8 mouse cellular contexts compared by ENCODE assay signal in genomic region chr13:43530129-43530831, GRCm38 (mm10). TPM values are rescaled to one million over a fixed set of nuclear protein-coding genes. Genes with fewer than 3 reads are reported as not detected.
DNase-seq lines count a peak whose midpoint lies in the region; ATAC-seq and TF ChIP-seq lines count a peak whose summit lies in the region.

No protein-coding gene starts in this region.

- H3K4me2 ChIP-seq in hindbrain, embryonic 12.5 days (replicated peaks): no peak overlapping the region
- peak overlapping the region; percentile 35 for H3K4me2 ChIP-seq in midbrain, embryonic 14.5 days (ENCODE audit: low read length)

- TF ChIP-seq POLR2A in heart, adult 2 months (IDR thresholded peaks at IDR 0.05; ENCODE audit: insufficient read depth, low read depth, low read length): no peak

- intact Hi-C loops in heart, adult 2 months (cut with DNase I): loop anchor here (5.0 kb wide), 1 partner anchor 48 kb away; the partner anchor contains the start of gene Ranbp9
- intact Hi-C loops in heart, postnatal 14 days (cut with DNase I): loop anchor here (10.0 kb wide), 1 partner anchor 115 kb away; no protein-coding TSS in a partner anchor

- H3K27me3 ChIP-seq in heart, adult 2 months (ENCODE audit: control insufficient read depth, insufficient read depth, low read length): no peaks in the 10 kb centered on the region
- no peaks in the 10 kb centered on the region for H3K27me3 ChIP-seq in embryonic facial prominence, embryonic 10.5 days (replicated peaks; ENCODE audit: low read depth, poor library complexity, severe bottlenecking)
- H3K27me3 ChIP-seq in hindbrain, embryonic 12.5 days: no peaks in the 10 kb centered on the region
- H3K27me3 ChIP-seq in midbrain, embryonic 14.5 days (ENCODE audit: control insufficient read depth, insufficient read depth, low read length): no peaks in the 10 kb centered on the region

- TF ChIP-seq CTCF in heart, adult 2 months (IDR thresholded peaks at IDR 0.05): no peak

- peaks cover 19% of the 10 kb centered on the region for H3K4me1 ChIP-seq in heart, adult 2 months (ENCODE audit: control insufficient read depth, insufficient read depth, low read length)
- H3K4me1 ChIP-seq in embryonic facial prominence, embryonic 10.5 days: peaks cover 35% of the 10 kb centered on the region
- H3K4me1 ChIP-seq in hindbrain, embryonic 12.5 days: peaks cover 32% of the 10 kb centered on the region
- H3K4me1 ChIP-seq in midbrain, embryonic 14.5 days (ENCODE audit: control insufficient read depth, insufficient read depth, low read length): peaks cover 22% of the 10 kb centered on the region

- no peak overlapping the region for H3K9ac ChIP-seq in heart, adult 2 months (ENCODE audit: low read depth, low read length)
- H3K9ac ChIP-seq in hindbrain, embryonic 12.5 days: no peak overlapping the region
- no peak overlapping the region for H3K9ac ChIP-seq in midbrain, embryonic 14.5 days (replicated peaks; ENCODE audit: low read length)

- no peak for DNase-seq in heart, adult 2 months
- no peak for DNase-seq in heart, postnatal 14 days
- no peak for DNase-seq in embryonic facial prominence, embryonic 10.5 days (ENCODE audit: low spot score)
- peak; percentile 40 for DNase-seq in midbrain, embryonic 14.5 days
- no peak for DNase-seq in cerebellum, adult 11 months
- DNase-seq in gastrocnemius, postnatal 4 days (ENCODE audit: low spot score in 2 of 2): no peak
- DNase-seq in thymus, postnatal 36 days: no peak

- WGBS in heart, adult 2 months: 41% methylated on average over 14 of the region's 14 CpGs
- WGBS in embryonic facial prominence, embryonic 10.5 days: 62% methylated on average over 14 of the region's 14 CpGs
- 57% methylated on average over 14 of the region's 14 CpGs for WGBS in hindbrain, embryonic 12.5 days
- 47% methylated on average over 14 of the region's 14 CpGs for WGBS in midbrain, embryonic 14.5 days

- H3K36me3 ChIP-seq in heart, adult 2 months (ENCODE audit: control insufficient read depth, insufficient read depth, low read length): peaks cover 2% of the 10 kb centered on the region; the same call in 1 of the 2 replicates
- H3K36me3 ChIP-seq in embryonic facial prominence, embryonic 10.5 days (replicated peaks): no peaks in the 10 kb centered on the region
- no peaks in the 10 kb centered on the region for H3K36me3 ChIP-seq in hindbrain, embryonic 12.5 days
- H3K36me3 ChIP-seq in midbrain, embryonic 14.5 days (ENCODE audit: control insufficient read depth, insufficient read depth, low read length): no peaks in the 10 kb centered on the region

- peak overlapping the region; percentile 57; the same call in 1 of the 2 replicates for H3K27ac ChIP-seq in heart, adult 2 months
- peak overlapping the region; percentile 77; the same call in 1 of the 2 replicates for H3K27ac ChIP-seq in embryonic facial prominence, embryonic 10.5 days (replicated peaks)
- H3K27ac ChIP-seq in hindbrain, embryonic 12.5 days: peak overlapping the region; percentile 87
- peak overlapping the region; percentile 81 for H3K27ac ChIP-seq in midbrain, embryonic 14.5 days (replicated peaks; ENCODE audit: low read depth, low read length)

- H3K79me2 ChIP-seq in heart, adult 2 months (replicated peaks; ENCODE audit: control insufficient read depth, insufficient read depth, low read length): no peaks in the 10 kb centered on the region

- no peak for TF ChIP-seq EP300 in heart, adult 2 months (IDR thresholded peaks at IDR 0.05; ENCODE audit: insufficient read depth, low read depth, low read length)

- no peak overlapping the region for H3K4me3 ChIP-seq in heart, adult 2 months
- H3K4me3 ChIP-seq in embryonic facial prominence, embryonic 10.5 days: no peak overlapping the region
- no peak overlapping the region for H3K4me3 ChIP-seq in hindbrain, embryonic 12.5 days
- H3K4me3 ChIP-seq in midbrain, embryonic 14.5 days (replicated peaks; ENCODE audit: low read depth, low read length): no peak overlapping the region

- peaks cover 5% of the 10 kb centered on the region; the same call in 1 of the 2 replicates for H3K9me3 ChIP-seq in embryonic facial prominence, embryonic 10.5 days
- no peaks in the 10 kb centered on the region for H3K9me3 ChIP-seq in hindbrain, embryonic 12.5 days (replicated peaks)
- H3K9me3 ChIP-seq in midbrain, embryonic 14.5 days (ENCODE audit: control insufficient read depth, low read length): no peaks in the 10 kb centered on the region

- ATAC-seq in hindbrain, embryonic 12.5 days (ENCODE audit: low FRiP score): no peak
- no peak for ATAC-seq in midbrain, embryonic 14.5 days (ENCODE audit: low FRiP score, low TSS enrichment)

RNA-seq across cellular contexts. Expression of gene Mcur1, which starts 29.7 kb away (rescaled TPM):
- total RNA-seq in heart, adult 2 months (2021): 10 to 100 TPM; 43.9 to 49.8 TPM
- polyA plus RNA-seq in heart, adult 2 months (2012; rRNA removed): 26.4 and 41.6 TPM in 2 replicates
- total RNA-seq in heart, postnatal 14 days (2021): 10 to 100 TPM; 45.7 to 47.5 TPM
- 9.5 and 10.1 TPM in 2 replicates for polyA plus RNA-seq in embryonic facial prominence, embryonic 10.5 days (2016; fragmentation: Nextera tagmentation; extraction: Ambion mirVana)
- polyA plus RNA-seq in hindbrain, embryonic 12.5 days (2016; fragmentation: Nextera tagmentation; extraction: Ambion mirVana): 12.4 and 13.0 TPM in 2 replicates
- 6.6 and 10.8 TPM in 2 replicates for polyA plus RNA-seq in midbrain, embryonic 14.5 days (2014; fragmentation: Nextera tagmentation; extraction: Ambion mirVana)
- 10 to 100 TPM; 21.0 to 23.5 TPM for total RNA-seq in gastrocnemius, postnatal 4 days (2021)

RNA-seq across cellular contexts. Expression of gene Ranbp9, which starts 49.2 kb away (rescaled TPM):
- 10 to 100 TPM; 42.2 to 44.2 TPM for total RNA-seq in heart, adult 2 months (2021)
- polyA plus RNA-seq in heart, adult 2 months (2012; rRNA removed): 16.1 and 22.3 TPM in 2 replicates
- total RNA-seq in heart, postnatal 14 days (2021): 10 to 100 TPM; 45.7 to 45.9 TPM
- polyA plus RNA-seq in embryonic facial prominence, embryonic 10.5 days (2016; fragmentation: Nextera tagmentation; extraction: Ambion mirVana): 7.8 and 8.0 TPM in 2 replicates
- 12.2 and 12.8 TPM in 2 replicates for polyA plus RNA-seq in hindbrain, embryonic 12.5 days (2016; fragmentation: Nextera tagmentation; extraction: Ambion mirVana)
- polyA plus RNA-seq in midbrain, embryonic 14.5 days (2014; fragmentation: Nextera tagmentation; extraction: Ambion mirVana): 19.6 and 22.7 TPM in 2 replicates
- total RNA-seq in gastrocnemius, postnatal 4 days (2021): 10 to 100 TPM; 46.3 to 54.3 TPM
